Mouse (Mus musculus) cerebellum, postnatal 36 days (tissue): ENCODE measurements around the gene Hist1h3i.

Experiments
- DNase-seq, 2 experiments: peaks; one replicate each; pipeline ENCODE4 v3.0.0; 2021 to 2022; ENCODE audit warnings: mixed read lengths in 2 of 2

Gene Hist1h3i

DNA sequence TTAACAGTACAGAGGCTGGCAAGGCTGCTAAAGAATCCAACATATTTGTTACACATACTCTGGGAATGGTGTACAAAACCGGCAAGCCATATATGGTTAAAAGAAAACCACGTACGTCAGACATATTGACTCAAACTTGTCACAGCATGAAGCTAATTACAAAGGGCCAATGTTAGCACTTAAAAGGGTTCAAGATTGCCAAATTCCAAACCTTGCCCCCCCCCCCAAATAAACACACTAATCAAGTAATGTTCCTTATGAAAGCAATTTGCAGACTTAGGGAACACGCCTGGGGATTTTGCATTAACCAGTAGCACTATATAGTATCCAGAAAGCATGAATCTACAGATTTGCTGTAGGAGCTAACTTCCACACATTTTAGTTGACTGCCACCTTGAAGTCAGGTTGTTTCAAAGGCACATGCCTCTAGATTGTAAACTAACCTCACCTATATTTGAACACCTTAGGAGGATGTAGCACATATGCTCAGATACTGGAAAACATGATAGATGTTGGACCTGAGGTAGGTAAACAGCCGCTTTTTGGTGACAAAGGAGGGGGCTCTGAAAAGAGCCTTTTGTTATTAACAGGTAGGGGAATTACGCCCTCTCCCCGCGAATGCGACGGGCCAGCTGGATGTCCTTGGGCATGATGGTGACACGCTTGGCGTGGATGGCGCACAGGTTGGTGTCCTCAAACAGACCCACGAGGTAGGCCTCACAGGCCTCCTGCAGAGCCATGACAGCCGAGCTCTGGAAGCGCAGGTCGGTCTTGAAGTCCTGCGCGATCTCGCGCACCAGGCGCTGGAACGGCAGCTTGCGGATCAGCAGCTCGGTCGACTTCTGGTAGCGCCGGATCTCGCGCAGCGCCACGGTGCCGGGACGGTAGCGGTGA, 562 bp downstream of the Hist1h3i start:
- DNase-seq = peak; percentile 12 to 21

- no peak for DNase-seq
These were observed 1.5 kb downstream of the Hist1h3i start for GRCm38 (mm10) chr13:21781639-21782038.

GRCm38 (mm10) chr13:21781021-21781555, 2.1 kb downstream of the Hist1h3i start:
- DNase-seq = no peak

DNA sequence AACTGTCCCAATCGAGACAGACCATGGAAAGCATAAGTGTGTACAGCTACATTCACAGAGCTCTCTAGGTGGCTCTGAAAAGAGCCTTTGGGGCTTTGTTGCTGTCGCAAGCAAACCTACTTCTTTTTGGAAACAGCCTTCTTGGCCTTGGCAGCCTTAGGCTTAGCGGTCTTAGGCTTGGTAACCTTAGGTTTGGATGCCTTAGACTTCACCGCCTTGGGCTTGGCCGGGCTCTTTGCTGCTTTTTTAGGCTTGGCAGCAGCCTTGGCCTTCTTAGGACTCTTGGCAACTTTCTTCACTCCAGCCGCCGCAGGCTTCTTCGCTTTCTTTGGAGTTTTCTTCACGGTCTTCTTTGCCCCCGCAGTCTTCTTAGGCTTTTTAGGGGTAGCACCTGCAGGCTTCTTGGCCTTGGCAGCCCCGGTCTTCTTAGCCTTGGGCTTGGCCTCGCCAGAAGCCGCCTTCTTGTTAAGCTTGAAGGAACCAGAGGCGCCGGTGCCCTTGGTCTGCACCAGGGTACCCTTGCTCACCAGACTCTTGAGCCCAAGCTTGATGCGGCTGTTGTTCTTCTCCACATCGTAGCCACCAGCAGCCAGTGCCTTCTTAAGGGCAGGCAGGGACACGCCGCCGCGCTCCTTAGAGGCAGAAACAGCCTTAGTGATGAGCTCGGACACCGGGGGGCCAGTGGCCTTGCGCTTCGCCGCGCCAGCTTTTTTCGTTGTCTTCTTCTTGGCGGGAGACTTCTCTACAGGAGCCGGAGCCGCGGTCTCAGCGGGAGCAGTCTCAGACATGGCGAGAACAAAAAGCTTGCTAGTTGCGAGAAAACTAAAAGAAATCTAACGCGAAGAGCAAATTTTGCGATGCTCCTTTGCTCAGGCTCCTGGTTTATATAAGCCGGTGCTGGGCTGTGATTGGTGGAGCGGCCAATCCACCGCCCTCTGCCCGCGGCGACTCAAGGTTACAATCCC, 3.1 kb downstream of the Hist1h3i start, which contains the start of gene Hist1h1b:
Gene Hist1h1b, minus strand, starts transcription at position 859 of the 965 bp plus-strand sequence.
- peak; percentile 74 to 75 for DNase-seq

DNA sequence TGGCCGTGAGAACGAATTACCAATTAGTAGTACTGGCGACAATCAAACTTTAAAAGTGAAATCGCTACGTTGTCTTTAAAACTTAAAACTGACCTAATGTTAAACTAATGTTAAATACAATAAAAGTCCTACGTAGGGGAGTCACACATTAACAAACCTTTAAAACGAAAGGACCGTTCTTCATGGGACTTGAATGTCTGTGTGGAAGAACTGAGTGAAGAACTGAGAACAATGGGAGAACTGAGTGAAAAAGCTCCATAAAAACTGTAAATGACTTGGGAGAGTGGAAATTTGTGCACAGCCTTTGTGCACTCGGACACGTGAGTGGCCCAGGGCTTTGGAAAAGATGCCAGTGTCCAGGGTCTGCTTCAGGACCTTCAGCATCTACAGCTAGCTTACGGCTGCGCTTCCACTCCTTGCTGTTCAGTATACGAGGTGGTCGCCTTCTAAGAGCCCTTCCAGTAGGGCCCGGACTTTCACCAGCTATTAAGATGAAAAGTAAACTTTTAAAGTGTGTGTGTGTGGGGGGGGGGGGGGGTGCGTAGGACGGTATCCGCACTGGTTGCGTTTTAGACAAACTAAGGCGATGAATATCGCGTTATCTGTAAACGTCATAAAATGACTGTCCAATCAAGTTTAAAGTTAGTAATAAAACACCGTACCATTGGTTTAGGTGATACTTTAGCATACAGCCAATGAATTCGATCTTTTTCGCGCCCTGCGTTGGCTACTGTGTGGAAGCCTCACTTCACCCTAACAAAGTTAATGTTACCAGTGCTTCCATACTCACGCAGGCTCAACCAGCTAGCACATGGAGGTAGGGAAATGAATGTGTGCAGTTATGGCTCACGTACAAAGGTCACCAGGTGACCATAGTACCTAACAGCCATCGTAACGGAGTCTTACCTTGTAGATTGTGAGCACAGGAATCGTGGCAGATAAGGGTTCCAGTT, 4.1 kb downstream of the Hist1h3i start:
- DNase-seq = peak; percentile 52 to 68

GRCm38 (mm10) chr13:21755707-21756106, 27.5 kb downstream of the Hist1h3i start:
- DNase-seq = no peak

- DNase-seq = peak in 1 of 2 experiments; percentile 15
These were observed 28.7 kb downstream of the Hist1h3i start for GRCm38 (mm10) chr13:21754294-21755001.

DNA sequence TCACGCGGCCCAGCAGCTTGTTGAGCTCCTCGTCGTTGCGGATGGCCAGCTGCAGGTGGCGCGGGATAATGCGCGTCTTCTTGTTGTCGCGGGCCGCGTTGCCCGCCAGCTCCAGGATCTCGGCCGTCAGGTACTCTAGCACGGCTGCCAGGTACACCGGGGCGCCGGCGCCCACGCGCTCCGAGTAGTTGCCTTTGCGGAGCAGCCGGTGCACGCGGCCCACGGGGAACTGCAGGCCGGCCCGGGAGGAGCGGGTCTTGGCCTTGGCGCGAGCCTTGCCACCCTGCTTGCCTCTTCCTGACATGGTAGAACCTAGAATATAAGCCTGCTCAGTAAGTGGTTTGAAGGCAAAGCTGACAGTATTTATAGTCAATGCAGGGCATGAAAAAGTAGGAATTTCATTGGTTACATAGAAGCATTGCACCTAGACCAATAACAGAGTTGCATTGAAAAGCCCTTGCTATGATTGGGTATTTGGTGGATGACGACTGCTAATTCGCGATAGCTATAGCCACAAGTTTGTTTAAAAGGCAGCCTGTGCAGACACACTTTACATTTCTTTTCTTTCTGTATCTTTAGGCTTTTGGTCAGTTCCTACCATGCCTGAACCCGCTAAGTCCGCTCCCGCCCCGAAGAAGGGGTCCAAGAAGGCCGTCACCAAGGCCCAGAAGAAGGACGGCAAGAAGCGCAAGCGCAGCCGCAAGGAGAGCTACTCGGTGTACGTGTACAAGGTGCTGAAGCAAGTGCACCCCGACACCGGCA, 29.5 kb downstream of the Hist1h3i start, which contains the start of the genes Hist1h2ak and Hist1h2bn:
Gene Hist1h2ak, minus strand, starts transcription at position 304 of the 762 bp plus-strand sequence.
Gene Hist1h2bn, plus strand, starts transcription at position 600 of the 762 bp plus-strand sequence.
- DNase-seq = peak; percentile 40 to 75

DNA sequence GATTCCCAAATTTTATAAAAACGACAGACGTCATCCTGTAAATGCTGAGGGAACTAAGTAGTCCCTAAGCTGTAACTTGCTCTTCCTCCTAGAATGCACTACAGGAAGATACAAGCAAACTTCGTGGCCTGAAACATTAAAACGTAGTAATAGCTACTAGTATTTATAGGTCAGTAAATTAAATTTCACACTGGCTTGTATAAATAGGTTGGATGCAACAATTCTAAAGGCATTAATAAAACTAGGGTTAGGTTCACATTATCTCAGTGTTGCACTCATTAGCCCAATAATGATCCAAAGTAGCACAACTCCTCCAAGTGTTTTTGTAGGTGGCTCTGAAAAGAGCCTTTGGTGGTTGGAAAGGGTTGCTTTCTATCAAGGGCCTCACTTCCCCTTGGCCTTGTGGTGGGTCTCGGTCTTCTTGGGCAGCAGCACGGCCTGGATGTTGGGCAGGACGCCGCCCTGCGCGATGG, 30.1 kb downstream of the Hist1h3i start:
- no peak for DNase-seq

DNA sequence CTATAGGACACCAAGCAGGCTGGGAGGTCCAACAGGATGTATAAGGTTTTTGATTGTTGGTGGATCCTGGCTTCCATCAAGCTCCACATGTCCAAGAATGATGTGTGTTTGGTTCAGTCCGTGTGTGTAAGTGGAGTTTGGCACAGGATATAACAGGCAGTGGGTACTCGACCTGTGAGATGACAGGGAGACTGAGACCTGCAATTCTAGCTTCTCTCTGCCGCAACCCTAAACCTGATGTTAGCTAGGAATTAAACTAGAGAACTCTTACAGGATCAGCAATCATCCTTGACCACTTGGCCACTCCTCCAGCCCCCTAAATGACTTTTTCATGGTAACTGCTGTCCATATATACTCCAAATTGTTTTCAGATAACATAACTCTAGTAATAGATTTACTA, 30.8 kb downstream of the Hist1h3i start:
- DNase-seq = no peak

DNA sequence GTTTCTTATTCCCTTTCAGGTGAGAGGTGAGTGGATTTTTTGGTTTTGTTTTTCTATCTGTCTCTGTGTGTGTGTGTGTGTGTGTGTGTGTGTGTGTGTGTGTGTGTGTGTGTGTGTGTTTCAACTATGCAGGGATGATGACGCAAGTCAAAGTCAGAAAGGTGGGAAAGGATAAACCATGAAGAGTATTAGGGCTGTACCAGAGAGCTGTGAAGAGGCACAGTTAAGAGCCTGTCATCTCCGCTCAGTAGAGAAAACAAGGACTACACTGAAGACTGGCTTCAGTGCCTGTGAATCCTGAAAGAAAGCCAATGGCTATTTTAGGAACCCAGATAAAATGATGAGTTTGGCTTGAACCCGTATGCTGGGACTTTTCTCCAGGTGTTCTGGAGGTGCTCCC, 31.3 kb downstream of the Hist1h3i start:
- no peak for DNase-seq

DNA sequence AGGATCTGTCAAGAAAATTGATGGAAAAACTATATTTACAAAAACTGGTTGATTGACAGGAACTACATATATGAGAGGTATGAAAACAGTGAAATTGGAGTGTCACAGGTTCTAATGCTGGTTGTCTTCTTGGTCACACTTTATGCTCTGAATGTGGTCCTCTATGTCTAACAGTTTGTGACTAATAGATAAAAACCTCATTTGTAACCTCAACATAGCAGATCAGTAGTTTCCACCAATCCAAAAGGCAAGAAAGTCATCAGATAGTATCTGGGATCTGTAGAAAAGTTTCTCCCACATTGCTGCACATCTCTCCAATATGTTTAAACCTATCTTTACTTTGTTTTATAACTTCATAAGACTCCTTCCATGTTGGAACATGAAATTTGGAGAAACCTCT, 31.8 kb downstream of the Hist1h3i start:
- DNase-seq = no peak

DNA sequence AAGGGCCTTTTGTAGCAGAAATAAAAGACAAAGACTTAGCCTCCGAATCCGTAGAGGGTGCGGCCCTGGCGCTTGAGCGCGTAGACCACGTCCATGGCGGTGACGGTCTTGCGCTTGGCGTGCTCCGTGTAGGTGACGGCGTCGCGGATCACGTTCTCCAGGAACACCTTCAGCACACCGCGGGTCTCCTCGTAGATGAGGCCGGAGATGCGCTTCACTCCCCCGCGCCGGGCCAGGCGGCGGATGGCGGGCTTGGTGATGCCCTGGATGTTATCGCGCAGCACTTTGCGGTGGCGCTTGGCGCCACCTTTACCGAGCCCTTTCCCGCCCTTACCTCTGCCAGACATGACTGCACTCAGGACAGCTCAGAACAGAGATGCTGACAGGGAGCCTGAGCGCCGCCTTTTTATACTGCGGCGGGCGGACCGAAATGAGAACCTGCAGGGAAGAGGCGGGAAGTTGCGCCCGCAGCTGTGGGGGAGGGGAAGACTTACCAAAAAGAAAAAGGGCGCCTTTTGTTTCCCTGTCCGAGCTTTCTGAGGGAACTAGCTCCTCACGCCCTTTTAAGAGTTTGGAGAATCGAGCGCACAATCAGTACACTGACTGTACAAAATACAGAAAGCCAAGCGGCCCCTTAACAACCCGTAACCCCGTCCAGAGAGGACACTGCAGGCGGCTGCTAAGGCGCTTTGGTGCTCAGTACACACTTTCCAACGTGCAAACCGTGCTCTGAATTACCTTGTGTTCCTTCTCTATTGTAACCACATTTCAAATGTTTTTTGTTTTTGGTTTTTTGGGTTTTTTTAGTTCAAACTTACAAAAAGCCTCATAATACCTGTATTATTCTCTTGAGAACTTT, 32.8 kb downstream of the Hist1h3i start, which contains the start of gene Hist1h4k:
Gene Hist1h4k, minus strand, starts transcription at position 347 of the 859 bp plus-strand sequence.
- DNase-seq = peak; percentile 93 to 95

GRCm38 (mm10) chr13:21749387-21750158, 33.6 kb downstream of the Hist1h3i start:
- DNase-seq = no peak

DNA sequence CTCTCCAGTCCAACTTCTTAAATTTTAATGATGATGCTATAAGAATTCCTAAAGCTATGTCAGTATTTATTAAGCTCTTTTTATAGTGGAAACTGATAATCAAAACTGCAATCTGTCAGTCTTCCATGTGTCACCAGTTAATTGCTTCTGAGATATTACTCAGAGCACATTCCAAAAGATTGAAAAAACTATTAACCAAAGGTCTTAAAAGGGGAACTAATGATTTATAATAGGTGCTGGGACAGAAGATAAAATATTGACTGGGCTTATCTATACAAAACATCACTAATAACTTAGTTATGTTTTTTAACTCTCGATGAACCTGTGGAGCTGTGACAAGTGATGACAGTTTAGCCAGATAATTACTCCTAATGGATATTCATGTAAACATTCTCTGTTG, 38.2 kb downstream of the Hist1h3i start:
- DNase-seq = no peak

- peak; percentile 76 to 77 for DNase-seq
These were observed 48.0 kb downstream of the Hist1h3i start, which contains the start of gene Hist1h4j for GRCm38 (mm10) chr13:21734906-21735767. Gene Hist1h4j (plus strand): TSS chr13:21735064.
